In the genomic region with DNA sequence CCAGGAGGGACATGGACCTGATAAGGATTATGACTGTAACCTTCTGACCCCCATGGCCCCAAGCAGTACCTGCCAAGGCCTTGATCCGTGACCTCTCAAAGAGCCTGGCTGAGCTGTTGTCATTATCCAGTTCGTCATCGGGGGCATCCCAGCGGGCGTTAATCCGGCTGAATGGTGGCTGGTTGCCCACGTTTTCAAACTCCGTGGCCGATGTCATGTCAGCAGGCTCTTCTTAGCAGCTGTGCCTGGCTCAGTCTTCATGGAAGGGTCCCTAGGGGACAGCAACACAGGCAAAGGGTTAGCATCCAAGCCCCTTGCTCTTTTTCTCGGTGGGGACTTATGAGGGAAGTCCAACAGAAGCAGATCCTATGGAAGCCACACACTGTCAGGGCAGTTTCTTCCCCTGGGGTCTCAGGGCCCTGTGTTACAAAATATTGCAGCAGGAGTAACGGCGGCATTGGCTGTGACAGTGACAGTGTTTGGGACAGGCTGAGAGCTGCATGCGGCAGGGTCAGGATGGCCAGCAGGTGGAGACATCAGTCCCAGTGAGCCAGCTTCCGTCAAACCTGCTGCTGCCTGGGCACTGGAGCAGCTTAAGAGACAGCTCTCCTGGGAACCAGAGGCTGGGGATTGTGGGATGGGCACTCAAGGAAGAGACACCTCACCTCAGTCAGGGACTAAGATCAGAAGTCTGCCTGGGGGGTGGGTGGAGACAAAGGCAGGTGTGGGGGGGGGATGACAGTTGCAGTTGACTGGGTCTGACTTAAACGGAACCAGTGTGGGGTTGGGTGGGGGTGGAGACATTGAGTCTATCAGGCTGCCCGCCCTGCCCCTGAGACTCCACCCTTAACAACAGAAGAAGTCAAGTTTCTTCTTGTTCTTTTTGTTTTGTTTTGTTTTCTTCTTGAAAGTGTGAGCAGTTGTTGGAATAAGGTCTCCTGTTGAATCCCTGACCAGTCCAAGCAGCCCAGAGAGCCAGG, we compare ENCODE assay signal across 9 mouse cellular contexts.
DNase-seq lines count a peak whose midpoint lies in the region; ATAC-seq and TF ChIP-seq lines count a peak whose summit lies in the region.
"Had no signal": no experiment of that assay in that cellular context is flagged by ENCODE, and none has a peak within 500 bp of the region (broad histone marks: within the 10 kb centered on the region; RNA-seq: fewer than 3 reads in every experiment).

No protein-coding gene starts in this region.

- H3K9me3 ChIP-seq in limb, embryonic 14.5 days (ENCODE audit: control insufficient read depth, low read length): no peaks in the 10 kb centered on the region
- H3K9me3 ChIP-seq in midbrain, embryonic 15.5 days: no peaks in the 10 kb centered on the region

- H3K27me3 ChIP-seq in limb, embryonic 14.5 days (ENCODE audit: control insufficient read depth, insufficient read depth, low read length): no peaks in the 10 kb centered on the region
- H3K27me3 ChIP-seq in midbrain, embryonic 15.5 days (replicated peaks): no peaks in the 10 kb centered on the region

- peak; percentile 79 for ATAC-seq in inflammation-experienced regulatory T-cells, adult 6 months
- no peak for ATAC-seq in limb, embryonic 14.5 days (ENCODE audit: low FRiP score, low read depth)
- ATAC-seq in midbrain, embryonic 15.5 days (replicated peaks): peak; percentile 78

- peak; percentile 10 for DNase-seq in 3T3-L1 (ENCODE audit: low read depth, low spot score)
- DNase-seq in adrenal gland, adult (ENCODE audit: inconsistent age in 2 of 2, low spot score in 1 of 2): peak; percentile 76 to 88
- peak; percentile 82 for DNase-seq in embryo, embryonic 10 days (ENCODE audit: low spot score)
- peak; percentile 46 to 66 for DNase-seq in gastrocnemius, postnatal 4 days (ENCODE audit: low spot score in 2 of 2)
- peak; percentile 45 for DNase-seq in limb, embryonic 14.5 days (ENCODE audit: low spot score)
- peak; percentile 43 to 54 for DNase-seq in spleen, postnatal 14 days (ENCODE audit: low spot score in 2 of 2)

- H3K4me3 ChIP-seq in limb, embryonic 14.5 days (replicated peaks; ENCODE audit: low read length): no peak overlapping the region
- no peak overlapping the region for H3K4me3 ChIP-seq in midbrain, embryonic 15.5 days
- H3K4me3 ChIP-seq: myocyte had no signal

- no peak overlapping the region for H3K9ac ChIP-seq in limb, embryonic 14.5 days (ENCODE audit: low read depth, low read length, severe bottlenecking)
- H3K9ac ChIP-seq in midbrain, embryonic 15.5 days: no peak overlapping the region

- WGBS in limb, embryonic 14.5 days: 58% methylated on average over 16 of the region's 16 CpGs
- 29% methylated on average over 16 of the region's 16 CpGs for WGBS in midbrain, embryonic 15.5 days

- no peak overlapping the region for H3K27ac ChIP-seq in limb, embryonic 14.5 days (replicated peaks; ENCODE audit: low read depth, low read length)
- no peak overlapping the region for H3K27ac ChIP-seq in midbrain, embryonic 15.5 days

- H3K4me1 ChIP-seq in limb, embryonic 14.5 days (ENCODE audit: control insufficient read depth, insufficient read depth, low read length): 0 out of 2 replicates have a peak, but pooled peaks cover 2% of the 10 kb centered on the region
- H3K4me1 ChIP-seq in midbrain, embryonic 15.5 days: peaks cover 14% of the 10 kb centered on the region

- no peak overlapping the region for H3K4me2 ChIP-seq in limb, embryonic 14.5 days (replicated peaks; ENCODE audit: low read depth, low read length, severe bottlenecking)
- H3K4me2 ChIP-seq in midbrain, embryonic 15.5 days: no peak overlapping the region

- no peak for TF ChIP-seq POLR2A in limb, embryonic 14.5 days (IDR thresholded peaks at IDR 0.05; ENCODE audit: borderline replicate concordance, extremely low read depth, insufficient read depth, insufficient read length)

- no peaks in the 10 kb centered on the region for H3K36me3 ChIP-seq in limb, embryonic 14.5 days (ENCODE audit: control insufficient read depth, insufficient read depth, low read length)
- H3K36me3 ChIP-seq in midbrain, embryonic 15.5 days (replicated peaks): no peaks in the 10 kb centered on the region

Comparison
In these comparisons a context has a peak if more than half of its experiments do, and no peak if none do; other contexts are left out.
1. DNase-seq: peak in every context shown above with its lines; median percentile 82 in adrenal gland, adult; 82 in embryo, embryonic 10 days; 56 in gastrocnemius, postnatal 4 days; 48 in spleen, postnatal 14 days; 45 in limb, embryonic 14.5 days; 10 in 3T3-L1.